Mouse (Mus musculus) heart, adult 9 months (tissue): ENCODE results near the gene Trp53i13.

Experiments
- DNase-seq, 2 experiments: peaks; one replicate each; pipeline ENCODE4 v3.0.0; 2022; ENCODE audit warnings: low spot score in 2 of 2

The Trp53i13 gene

DNA sequence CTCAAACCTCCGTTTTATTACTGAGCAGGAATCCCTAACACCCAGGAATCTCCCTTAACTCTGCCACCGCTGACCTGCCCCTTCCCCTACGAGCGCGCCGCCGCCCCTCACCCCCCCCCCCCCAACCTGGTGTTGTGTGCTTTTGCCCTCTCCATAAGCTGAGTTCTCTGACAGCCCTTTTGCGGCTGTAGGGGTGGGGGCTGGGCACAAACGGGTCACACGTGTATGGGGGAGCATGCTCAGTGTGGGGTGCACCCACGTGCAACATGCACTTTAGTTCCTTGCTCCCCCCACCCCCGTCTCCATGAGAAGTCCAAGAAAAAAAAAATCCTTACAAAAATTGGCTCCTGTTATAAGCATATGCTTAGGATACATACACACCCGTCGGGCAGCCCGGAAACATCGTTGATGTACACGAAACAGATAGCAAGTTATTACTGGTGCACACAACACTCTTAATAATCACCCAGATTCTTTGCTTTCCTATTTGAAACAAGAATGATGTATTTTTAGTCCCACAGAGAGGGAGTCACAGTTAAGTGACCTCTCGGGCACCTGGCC lies 23.4 kb downstream of the Trp53i13 start:
- no peak for DNase-seq

DNA sequence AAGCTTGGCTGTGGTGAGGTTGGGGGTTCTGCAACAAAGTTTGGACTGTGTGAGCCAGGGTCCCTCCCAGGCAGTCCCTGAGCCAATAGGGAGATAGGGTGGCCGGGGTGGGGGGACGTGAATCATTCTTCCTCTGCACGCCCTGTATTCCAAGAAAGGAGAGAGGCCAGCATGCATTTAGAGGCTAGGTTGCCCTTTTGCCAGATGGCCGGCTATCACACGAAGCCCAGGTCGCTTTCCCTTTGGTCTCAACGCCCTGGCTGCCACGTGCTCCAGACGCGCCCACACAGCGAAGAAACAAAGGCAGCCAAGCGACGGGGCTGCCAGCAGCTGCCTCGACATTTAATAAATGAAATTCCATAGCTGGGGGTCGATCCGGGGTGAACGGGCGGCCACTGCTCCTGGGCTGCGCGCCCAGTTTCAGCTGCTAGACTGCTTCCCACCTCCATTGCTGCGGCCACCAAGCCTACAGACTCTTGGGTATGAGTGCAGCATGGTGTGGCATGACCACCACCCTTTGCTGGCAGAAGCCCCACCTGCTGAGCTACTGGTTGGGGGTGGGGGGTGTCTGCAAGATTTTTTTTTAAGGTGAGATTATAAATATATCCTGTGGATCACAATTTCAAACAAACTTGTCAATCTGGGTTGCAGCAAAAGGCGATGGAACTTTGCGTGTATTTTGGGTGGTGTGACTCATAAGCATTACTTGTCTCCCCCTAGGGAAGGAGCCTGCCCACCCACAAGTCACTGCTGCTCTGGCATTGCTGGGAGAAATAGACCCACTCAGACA lies 24.1 kb downstream of the Trp53i13 start:
- DNase-seq: peak; percentile 76 to 80

DNA sequence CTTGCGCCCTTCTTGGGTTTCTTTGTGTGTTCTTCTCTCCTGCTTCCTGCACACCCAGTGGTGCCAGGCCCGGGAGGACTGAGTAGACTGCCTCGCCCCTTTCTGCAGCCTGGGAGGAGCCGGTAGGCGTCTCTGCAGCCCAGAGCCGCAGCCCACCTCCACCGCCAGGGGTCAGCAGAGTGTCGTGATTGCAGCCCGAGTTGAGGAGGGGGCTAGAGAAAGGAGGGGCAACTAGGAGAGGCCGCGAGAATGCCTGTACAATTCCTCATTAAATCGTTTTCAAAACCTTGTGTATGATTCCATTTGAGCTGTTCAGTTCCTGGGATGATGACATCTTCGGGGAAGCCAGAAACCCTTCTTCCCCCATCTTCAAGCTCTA lies 24.7 kb downstream of the Trp53i13 start:
- DNase-seq: peak; percentile 83 to 86

DNA sequence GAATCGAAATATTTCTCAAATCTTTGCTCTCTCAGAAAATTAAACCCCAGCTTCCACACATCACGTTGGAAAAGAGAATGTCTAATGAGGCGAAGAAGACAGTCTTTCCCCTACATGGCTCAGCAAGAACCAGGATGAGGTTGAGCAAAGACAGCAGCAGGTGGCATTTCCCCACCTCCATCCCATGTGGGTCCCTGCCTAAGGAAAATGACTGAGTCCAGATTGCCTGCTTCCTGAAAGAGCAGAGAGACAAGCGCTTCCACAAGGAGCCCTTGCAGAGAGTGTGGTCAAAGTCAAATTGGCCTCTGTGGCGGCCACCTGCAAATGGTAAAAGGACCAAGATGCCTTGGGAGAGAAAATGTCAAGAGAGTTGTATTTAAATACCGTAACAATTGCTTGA lies 25.3 kb downstream of the Trp53i13 start:
- no peak for DNase-seq

DNA sequence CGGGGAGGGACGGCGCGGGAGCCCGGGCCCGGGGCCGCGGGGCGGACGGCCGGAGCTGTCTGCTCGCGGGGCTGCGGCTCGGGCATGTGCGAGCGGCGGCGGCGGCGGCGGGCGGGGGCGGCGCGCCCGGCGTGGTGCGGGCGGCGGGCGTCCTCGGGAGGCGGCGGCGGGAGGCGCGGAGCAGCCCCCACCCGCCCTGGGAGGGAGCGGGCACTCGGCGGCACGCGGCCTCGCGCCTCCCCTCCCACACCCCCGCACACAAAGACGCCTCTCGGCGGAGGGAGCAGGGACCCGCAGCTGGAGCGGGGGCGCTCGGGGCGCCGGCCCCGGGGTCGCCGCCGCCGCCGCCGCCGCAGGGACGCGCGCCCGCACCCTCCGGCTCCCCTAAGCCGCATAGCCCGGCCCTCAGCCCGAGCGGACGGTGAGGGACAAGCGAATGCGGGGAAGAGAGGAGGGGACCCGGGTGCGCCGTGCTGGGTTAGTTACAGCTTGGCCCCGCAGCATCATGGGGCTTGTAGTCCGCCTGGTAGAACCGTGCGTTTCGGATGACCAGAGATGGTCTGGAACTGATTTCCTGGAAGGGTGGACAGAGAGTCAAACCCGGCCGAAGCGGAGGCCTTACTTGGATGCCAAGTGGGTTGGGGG lies 26.1 kb downstream of the Trp53i13 start, which contains the start of gene Ankrd13b:
Gene Ankrd13b, minus strand, starts transcription at position 88 of the 645 bp plus-strand sequence.
- DNase-seq: peak; percentile 63 to 71

DNA sequence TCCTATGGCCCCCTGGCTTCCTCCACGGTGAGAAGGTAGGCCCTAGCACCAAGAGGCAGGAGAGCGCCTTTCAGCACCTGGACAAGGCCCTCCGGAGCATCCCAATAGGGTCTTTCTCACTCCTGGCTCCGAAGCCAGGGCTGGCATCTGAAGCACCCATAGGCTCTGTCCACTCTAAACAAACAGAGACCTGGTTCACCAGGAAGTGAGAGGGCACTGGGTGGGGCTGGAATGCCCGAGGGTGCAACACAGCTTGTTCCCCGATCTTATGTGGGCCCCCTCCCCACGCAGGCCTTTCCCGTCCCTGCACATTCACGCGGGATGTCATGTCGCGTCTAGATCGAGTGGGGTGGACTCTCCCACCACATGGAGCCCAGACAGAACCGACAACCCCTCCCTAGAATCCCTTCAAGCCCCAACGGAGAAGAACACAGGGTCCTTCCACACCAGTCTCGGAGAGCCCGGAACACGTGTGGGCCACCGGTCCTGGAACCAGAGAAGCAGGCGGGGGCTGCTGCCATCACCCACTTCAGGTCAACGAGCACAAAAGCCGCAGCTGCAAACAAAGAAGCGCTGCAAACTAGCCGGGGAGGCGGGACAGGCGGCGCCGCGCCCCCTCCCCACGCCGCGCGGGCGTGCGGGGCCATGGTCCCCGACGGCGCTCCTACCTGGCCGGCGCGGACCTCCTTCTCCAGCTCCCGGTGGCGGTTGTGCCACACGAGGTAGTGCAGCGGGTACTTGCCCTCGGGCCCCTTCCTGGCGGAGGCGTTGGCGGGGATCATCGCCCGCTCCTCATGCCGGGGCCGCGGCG lies 26.8 kb downstream of the Trp53i13 start:
- no peak for DNase-seq

DNA sequence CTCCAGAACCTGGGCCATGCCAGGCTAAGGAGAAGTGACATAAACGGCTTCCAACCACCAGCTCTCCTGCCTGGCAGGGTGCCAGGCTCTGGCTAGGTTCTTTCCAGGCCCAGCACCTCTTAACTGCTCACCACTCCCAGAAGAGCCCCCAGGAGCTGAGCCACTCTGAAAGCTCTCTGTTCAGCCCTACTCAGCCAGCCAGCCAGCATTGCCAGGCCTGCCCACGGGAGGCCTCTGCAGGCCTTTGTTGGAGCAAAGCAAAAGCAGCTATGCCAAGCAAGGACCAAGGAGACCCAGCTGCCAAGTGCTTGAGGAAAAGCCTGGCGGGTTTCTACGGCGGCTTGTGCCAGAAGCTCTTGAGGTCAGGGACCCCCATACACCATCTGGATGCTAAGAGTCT lies 29.0 kb downstream of the Trp53i13 start:
- DNase-seq: no peak

DNA sequence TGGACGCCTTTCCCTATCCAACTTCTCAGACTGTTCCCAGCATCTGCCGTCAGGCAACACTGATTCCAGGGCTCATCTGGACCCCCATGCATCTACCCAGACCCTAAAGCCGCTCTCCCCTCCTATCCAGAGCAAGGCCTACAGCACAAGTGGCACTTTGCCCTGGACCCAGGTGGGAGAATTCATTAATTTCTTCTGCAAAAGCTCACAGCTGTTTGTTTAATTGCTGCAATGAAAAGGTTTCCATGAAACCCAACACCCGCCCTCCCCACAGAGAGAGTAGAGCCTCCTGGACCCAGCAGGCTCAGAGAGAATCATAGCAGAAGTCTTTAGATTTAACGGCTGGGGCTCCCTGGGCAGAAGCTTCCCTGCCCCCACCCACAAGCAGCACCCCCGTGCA lies 30.6 kb downstream of the Trp53i13 start:
- no peak for DNase-seq

DNA sequence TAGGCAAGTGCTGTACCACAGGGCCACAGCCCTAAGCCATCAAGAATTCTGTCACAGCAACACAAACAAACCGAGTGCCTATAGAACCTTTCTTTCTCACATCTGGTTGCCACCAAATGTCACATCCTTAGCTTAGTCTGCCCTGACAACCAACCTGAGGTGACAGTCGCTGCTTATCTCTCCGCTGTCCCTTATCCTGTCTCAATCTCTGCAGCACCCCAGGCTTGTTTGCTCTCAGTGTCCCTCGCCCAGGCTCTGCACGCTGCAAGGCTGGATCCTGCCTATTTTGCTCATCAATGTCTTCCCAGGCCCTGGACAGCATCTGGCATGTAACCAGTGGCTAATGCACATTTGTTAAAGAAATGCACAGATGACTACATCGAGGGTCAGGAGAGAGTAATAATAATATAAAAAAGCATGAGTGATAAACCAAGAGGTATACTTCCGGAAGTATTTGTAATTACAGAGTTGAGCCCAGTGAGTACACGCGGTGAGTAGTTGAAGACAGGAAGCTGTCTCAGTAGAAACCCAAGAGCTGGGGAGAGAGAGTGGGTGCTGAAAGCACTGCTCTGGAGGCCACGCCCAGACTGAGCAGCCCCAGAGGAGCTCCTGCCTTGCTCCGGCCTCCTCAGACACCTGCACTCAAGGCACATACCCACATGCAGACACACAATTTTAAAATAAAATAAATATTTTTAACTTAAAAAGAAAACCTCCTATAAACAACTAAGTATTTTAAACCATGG lies 32.1 kb downstream of the Trp53i13 start:
- no peak for DNase-seq

DNA sequence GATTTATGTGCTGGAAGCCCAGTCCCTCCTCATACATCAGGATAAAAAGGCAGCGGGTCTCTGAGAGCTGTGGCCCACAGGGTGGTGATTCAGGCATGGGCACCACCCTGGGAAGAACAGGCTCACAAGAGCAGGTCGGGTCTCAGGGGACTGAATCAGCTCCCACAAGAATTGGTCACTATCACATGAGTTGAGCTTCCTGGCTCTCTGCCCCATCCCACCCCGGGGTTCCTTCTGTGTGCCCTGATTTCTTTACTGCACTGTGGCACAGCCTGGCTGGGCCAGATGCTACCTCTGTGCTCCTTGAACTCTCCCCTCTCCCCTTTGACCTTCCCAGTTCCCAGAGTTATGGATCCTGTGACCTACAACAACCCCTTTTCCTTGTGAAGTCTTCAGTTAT lies 32.7 kb downstream of the Trp53i13 start:
- DNase-seq: no peak

DNA sequence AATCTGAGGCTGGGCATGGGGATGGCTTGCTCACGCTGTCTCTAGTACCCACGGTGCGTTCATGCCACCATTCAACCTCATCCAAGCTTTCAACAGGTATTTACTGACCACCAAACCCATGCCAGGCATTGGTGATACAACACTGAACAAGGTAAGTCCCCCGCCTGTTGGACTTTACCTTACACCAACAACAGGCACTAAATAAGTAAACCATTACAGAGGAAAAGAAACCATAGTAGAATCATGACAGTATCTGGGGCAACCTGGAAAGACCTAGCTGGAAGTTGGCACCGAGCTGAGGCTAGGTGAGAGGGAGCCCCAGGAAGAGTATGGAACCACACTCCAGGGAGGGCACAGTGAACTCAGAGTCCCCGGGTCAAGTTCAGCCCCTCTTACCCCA lies 38.9 kb downstream of the Trp53i13 start:
- DNase-seq: no peak

DNA sequence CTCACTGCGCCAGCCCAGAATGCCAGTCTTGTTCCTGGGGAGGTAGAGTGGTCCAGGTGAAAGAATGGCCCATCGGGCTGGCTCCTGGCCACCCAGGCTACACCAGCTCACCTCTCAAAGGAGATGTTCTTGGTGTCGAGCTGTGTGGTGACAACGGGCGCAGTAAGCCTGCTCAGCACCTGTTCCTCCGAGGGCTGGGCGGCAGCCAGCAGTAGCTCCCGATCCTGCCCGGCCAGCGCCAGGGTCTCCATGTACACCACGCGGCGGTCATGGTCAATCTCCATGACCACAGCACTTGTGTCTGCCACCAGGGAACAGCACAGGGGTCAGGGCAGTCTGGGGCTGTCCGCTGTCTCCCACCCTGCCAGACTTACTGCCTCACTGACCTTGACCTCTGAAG lies 39.6 kb downstream of the Trp53i13 start:
- DNase-seq: no peak

DNA sequence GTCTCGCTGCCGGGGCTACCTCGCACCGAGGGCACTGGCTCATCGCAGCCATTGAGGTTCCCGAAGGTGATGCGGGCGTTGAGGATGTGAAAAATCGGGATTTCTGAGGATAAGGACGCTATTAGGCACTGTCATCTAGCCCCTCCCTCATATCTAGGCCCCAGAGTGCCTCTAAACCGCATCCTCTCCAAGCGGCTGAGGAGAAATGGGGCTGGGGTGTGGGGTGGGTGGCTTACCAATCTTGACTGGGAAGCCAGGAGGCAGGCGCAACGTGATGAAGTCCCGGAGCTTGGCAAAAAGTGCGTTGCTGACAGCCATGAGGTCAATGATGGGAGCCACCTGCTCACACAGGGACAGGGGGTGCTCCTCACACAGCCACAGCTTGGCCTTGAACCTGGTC lies 43.0 kb downstream of the Trp53i13 start:
- DNase-seq: no peak

DNA sequence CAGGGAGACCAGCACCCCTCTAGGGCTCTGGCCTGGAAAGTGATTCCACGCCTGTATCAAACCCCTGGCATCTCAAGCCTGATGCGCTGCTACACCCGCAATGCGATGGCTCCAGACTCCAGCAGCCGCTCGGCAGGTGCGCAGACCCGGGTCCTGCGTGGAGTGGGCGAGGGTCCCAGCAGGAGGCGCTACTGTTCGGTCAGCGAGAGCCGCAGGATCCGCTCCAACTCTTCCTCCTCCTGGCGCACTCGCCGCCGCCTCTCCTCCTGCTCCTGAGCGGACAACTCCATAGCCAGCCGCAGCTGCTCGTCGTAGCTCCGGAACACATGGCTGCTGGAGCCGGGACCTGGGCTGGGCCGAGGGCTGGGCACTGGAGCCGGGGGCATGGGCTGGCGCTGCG lies 44.4 kb downstream of the Trp53i13 start:
- no peak for DNase-seq

DNA sequence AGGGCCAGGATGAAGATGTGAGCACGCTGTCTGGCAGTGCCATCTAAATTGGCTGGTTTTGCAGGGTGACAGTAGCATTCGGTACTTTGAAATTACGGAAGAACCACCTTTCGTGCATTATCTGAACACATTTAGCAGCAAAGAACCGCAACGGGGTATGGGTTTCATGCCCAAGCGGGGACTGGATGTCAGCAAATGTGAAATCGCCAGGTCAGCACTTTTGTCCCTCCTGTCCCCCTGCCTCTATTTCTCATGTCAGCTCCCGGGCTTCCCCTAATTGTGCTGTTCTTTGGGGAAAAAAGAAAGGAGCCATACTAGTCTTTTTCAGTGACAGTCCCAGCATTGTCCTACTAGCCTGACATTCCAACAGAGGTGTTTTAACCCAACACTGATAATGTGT lies 47.4 kb downstream of the Trp53i13 start:
- DNase-seq: no peak

DNA sequence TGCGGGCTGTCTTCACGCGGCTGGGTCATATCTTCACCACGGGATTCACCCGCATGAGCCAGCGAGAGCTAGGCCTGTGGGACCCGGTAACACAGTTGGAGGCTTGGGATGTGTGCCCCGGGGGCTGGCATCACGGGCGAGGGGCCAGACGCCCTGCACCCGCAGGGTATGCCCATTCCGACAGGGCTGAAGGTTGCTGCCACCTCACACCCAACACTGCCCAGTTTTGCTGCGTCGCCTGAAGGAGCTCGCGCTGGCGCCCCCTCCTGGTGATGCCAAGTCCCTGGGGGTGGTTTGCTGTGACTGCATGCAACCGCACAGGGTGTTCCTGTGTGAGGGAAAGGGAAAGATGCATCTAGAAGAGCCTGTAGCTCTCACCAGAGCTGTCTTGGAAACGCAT lies 48.0 kb downstream of the Trp53i13 start:
- DNase-seq: peak in 1 of 2 experiments; percentile 70

DNA sequence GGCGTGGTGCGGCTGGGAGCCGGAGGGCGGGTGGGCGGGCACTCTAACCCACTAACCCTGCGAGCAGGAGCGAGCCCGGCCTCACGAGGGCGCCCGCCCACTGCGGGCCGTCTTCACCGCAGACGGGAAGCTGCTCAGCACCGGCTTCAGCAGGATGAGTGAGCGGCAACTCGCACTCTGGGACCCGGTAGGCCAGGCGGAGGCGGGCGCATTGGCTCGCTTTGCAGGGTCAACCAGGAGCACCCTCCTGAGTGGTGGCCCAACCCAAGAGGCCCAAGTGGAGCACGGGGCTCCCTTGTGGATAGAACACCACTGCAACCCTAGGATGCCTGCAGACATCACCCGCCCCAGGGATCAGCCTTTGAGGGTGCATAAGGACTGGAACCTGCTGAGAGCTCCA lies 48.6 kb downstream of the Trp53i13 start:
- DNase-seq: peak; percentile 66 to 77

DNA sequence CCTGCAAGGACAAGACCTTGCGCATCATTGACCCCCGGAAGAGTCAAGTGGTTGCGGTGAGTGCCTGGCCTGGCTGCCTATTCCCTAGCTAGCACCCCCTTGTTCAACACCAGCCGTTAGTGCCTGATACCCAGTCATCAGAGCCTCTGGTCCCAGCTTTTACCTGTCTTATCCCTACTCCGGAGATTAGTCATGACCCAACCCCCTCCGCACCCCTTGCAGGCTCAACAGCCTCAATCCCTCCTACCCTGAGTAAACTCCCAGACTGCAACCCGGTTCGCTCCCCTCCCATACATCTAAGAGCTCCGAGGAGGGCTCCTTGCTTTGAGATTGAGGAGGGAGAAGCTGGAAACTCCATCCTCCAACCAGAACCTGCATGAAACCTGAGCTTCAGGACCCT lies 49.2 kb downstream of the Trp53i13 start:
- DNase-seq: no peak

DNA sequence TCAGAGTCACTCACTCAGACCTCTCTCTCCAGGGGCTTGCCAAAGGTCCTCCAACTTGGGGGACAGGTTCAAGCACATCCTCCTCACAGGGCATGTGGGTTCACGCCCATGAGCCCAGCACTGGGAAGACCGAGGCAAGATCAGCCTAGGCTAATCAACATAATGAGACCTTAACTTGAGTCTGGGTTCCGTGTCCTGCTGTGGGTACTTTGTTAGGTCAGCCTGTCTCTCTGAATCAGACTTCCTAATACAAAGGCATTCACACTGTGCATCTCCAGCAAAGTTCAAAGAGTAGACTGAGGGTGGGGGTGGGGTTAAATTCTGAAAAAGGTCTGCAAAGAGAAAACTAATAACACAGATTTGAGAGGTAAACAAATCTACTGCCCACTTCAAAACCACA lies 50.7 kb downstream of the Trp53i13 start:
- no peak for DNase-seq

DNA sequence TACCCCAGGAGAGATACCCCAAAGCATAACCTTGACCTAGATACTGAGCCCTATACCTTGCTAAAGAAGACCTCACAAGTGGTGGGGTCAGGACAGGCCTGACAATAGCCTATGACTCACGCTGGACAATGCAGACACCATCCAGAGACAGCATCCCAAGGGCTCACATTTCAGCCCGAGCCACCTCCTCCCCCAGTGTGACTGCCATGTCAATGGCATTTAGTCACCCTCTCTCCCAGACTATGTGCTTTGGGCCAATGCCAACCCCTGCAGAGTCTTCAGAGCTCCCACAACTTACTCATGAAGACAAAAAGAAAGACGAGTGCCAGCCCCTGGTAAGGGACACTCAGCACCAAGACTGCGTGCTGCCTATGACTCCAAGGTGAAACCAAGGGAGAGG lies 51.1 kb downstream of the Trp53i13 start:
- peak in 1 of 2 experiments; percentile 67 for DNase-seq

DNA sequence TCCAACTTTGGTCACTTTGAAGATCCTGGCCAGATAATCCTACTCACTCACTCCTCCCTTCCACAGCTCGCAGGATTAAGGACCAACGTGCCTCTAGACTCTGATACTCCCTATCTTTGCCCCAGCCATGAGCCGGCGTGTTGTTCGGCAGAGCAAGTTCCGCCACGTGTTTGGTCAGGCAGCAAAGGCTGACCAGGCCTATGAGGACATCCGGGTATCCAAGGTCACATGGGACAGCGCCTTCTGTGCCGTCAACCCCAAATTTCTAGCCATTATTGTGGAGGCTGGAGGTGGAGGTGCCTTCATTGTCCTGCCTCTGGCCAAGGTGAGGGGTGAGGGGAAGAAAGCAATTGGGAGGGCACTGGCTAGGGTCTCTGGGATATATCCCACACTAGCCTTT lies 52.0 kb downstream of the Trp53i13 start:
- no peak for DNase-seq

DNA sequence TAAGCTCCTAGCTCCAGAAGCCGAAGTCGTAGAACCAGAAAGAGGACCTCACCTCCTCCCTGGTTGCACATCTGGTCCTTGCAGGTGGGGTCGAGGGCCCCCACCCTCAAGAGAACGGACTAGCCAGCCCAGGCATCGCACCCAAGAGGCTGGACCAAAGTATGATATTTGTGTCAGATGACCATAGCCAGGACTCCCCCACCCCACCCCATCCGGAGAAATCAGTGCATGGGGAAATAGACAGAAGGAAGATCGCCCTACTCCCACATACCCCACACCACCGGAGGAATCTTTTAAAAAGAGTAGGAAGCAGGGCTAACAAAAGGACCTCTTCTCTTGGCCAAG lies 52.7 kb downstream of the Trp53i13 start:
- no peak for DNase-seq
